Mouse (Mus musculus): ENCODE data around the gene Stx8.

The Stx8 gene

GRCm38 (mm10) chr11:68233469-68233965, 267.5 kb downstream of the Stx8 start:
- DNase-seq: no peak

GRCm38 (mm10) chr11:68239756-68240155, 273.8 kb downstream of the Stx8 start:
- no peak for DNase-seq

- DNase-seq: no peak
These were observed 278.4 kb downstream of the Stx8 start for GRCm38 (mm10) chr11:68244254-68244991.

- DNase-seq: no peak
These were observed 278.9 kb downstream of the Stx8 start for GRCm38 (mm10) chr11:68244992-68245261.

GRCm38 (mm10) chr11:68247897-68248296, 281.9 kb downstream of the Stx8 start:
- no peak for DNase-seq

- DNase-seq: no peak
These were observed 284.1 kb downstream of the Stx8 start for GRCm38 (mm10) chr11:68250106-68250505.

GRCm38 (mm10) chr11:68253531-68253930, 287.5 kb downstream of the Stx8 start:
- peak; percentile 33 to 64 for DNase-seq
